Mouse (Mus musculus) layer of hippocampus, postnatal 14 days (tissue): ENCODE results near the gene Ciita. TPM values are rescaled to one million over a fixed set of nuclear protein-coding genes. Genes with fewer than 3 reads are reported as not detected.

Source experiments
- DNase-seq, 2 experiments: peaks; one replicate each; pipeline ENCODE4 v3.0.0; 2021 to 2022; ENCODE audit warnings: low spot score in 2 of 2, mixed read lengths in 1 of 2
- long read RNA-seq, 2 experiments: library from polyadenylated mRNA; stranded (forward); transcript quantifications; one replicate each; pipeline ENCODE4 v2.0.0; 2021
- total RNA-seq, 2 experiments: library from RNA; stranded (reverse); gene quantifications; 2 replicates each; pipeline ENCODE4 v1.2.3; 2021

Gene Ciita
- total RNA-seq, result under 1 TPM in 1 of 2 experiments, not detected in 1; 0.38 TPM
- long read RNA-seq, experiment 1, result 0 reads
- long read RNA-seq, experiment 2, result 0 reads

- DNase-seq, result no peak
Observed at GRCm38 (mm10) chr16:10479857-10480256, at the start of gene Ciita. Gene Ciita (plus strand): TSS chr16:10480059.

DNA sequence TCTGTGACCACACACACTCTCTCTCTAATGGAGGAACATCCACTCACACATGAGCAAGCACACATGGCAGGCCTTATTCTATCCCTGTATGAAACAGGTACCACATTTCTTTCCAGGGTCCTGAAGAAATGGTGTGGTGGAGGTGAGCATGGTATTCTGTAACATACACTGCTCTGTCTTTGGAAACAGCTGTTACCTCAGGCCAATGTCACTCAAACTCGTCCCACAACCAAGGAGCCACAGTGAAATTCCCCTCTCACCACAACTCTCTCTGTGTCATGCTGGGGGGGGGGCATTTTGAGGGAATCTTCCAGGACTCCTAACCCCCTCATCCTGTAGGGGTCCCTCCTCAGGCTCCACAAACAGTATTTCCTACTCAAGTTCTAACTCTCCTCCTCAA lies 47.9 kb upstream of the Ciita start:
- DNase-seq, result no peak

DNA sequence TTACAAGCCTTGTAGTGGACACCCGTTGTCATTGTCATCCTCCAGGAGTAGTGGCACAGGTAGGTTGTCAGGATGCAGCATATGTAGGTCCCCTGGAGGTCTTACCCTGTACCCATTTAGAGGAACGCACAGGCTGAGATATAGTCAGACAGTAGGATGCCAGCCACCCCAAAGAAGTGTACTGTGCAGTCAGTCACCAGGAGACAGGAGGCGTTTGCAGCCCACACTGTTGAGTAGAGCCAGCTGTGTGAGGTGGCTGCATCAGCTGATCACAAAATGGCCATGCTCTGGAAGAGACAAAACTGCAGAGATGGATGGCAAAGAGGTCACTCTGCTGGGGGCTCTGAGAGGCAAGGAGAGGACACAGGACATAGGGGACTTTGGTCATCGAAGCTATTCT lies 47.5 kb upstream of the Ciita start:
- no peak for DNase-seq

DNA sequence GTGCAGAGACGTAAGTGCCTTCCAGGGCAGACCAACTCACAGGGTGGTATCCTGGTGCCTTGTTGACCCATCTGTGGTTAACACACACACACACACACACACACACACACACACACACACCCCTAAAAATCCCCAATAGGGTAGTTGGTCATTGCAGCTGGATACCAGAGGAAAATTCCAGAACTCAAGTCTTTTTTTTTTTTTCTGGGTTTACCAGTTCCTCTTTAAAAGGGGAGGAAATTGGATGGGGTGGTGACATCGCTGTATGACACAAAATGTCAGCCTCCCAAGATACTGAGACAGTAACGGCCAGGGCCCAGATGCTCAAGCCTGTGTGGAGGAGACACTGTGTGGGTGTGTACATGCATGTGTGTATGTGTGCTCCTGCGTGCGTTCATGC lies 46.5 kb upstream of the Ciita start:
- no peak for DNase-seq

GRCm38 (mm10) chr16:10436166-10436565 lies 43.7 kb upstream of the Ciita start:
- no peak for DNase-seq

DNA sequence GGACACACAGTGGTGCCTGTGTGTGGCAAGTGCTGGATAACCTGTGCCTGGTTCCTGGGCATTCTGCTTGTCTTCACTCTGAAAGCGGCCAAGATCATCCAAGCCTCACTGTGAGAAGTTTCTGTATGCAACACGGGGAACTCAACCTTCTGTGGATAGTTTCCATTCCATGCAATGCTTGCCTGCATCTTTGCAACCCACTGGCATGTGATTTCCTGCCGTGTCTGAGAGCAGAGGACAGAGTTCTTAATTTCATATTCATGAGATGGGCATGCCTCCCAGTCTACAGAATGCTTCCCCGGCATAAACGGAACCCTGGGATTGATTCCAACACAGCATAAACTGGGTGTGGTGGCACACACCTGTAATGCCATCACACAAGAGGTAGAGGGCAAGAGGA lies 41.8 kb upstream of the Ciita start:
- DNase-seq, result no peak

- no peak for DNase-seq
Observed at GRCm38 (mm10) chr16:10441328-10441727, 38.5 kb upstream of the Ciita start.

- DNase-seq, result no peak
Observed at GRCm38 (mm10) chr16:10441761-10442160, 38.1 kb upstream of the Ciita start.

DNA sequence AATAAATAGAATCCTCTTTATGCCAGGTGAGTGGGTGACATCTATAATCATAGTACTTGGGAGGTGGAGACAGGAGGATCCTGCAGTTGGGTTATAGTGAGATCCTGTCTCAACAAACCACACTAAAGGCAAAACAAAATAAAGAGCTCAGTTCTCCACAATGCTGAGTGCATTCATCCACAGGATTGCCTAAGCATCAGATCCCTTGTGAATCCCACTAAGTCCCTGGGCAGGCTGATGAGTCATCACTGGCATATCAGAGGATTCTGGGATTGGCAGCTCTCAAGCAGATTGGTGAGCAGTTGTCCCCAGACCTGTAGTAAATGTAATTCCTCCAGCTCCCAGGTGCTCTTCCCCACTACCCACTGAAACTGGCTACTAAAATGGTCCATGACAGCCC lies 36.1 kb upstream of the Ciita start:
- DNase-seq, result no peak

DNA sequence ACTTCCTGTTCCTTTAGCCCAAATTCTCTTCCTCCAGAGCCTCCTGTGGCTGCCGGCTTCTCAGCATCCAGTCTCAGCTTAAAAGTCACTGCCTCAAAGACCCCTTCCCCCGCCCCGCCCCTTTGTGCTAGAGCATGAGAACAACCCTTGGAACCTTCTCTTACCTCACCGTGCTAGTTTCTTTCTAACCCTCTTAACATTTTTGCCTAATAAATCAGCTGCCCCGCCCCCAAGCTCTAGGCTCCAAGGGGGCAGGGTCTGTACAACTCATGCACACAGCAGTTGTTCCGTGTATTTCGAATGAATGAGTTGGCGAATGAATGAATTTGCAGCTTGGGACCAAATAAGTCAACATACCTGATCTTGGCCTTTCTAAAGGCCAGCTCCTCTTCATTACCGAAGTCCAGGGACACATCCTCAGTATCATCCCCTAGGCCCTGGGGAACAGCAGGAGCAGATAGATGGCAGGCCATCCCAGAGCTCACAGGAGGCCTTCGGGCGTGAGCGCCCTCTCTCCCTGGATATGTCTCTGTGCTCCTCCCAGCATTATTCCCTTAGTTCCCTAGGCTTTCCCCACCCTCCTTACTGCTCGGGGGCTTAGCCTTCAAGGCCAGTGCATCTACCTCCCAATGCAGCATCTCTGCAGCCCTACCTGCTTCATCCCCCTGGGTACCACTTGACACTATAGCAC lies 33.1 kb upstream of the Ciita start:
- no peak for DNase-seq

- DNase-seq, result peak; percentile 84 to 92
Observed at GRCm38 (mm10) chr16:10447264-10447594, 32.6 kb upstream of the Ciita start, which contains the start of gene Tvp23a. Gene Tvp23a (minus strand): TSS chr16:10447362.

DNA sequence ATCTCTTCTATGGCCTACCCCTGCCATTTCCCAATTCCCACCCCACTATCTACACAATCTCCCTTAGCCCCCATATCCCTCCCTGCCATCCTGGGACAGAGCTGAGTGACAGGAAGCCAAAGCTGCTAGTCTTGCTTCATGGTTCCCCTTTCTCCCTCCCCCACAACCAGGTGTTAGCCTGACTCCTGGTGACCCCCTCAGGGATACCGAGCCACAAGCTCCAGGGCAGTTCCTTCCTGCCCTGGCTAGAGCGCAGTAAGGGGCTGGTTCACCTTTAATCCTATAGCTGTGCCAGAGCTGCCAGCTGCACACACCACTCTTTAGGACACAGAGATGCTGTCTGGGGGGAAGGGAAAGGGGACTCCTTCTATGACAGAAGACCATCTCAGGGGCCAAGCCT lies 32.1 kb upstream of the Ciita start:
- DNase-seq, result no peak

DNA sequence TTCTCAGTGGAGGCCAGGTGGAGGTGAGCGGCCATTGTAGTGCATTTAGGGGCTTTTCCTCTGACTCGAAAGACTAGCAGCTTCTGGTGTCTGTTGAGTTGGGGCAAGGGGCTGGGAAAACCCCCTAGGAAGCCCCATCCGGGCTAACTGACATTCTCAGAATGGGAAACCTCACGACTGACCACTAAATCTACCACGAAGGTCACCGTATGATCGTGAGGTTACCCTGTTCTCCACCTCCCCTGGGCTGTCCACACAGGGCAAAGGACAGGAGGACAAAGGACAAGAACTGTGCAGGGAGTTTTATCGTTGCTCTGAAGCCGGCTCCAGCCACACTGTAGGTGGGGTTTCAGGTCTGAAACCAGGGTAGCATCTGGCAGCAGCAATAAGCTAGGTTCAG lies 30.9 kb upstream of the Ciita start:
- no peak for DNase-seq

- no peak for DNase-seq
Observed at GRCm38 (mm10) chr16:10451906-10452305, 28.0 kb upstream of the Ciita start.

DNA sequence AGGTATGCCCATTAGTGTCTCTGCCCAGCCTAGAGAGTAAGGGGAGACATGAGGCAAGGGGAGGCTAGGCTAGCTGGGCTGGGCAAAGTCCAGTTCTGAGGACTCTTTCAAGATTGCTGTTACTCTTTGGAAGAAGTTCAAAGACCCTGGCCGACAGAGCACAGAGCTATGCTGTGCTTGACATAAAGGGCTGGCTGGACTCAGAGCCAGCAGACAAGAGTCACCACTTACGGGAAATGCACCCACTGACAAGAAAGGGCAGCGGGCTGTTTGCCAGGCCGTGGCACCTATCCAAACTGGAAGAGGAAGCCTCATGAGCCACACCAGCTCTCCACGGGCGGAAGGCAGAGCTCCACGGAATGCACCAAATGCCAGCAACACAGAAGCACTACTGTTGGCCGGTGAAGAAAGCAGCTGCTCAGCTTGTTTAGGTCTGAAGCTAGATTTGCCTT lies 27.4 kb upstream of the Ciita start:
- DNase-seq, result peak; percentile 78 to 87

- no peak for DNase-seq
Observed at GRCm38 (mm10) chr16:10453872-10454582, 25.8 kb upstream of the Ciita start.

DNA sequence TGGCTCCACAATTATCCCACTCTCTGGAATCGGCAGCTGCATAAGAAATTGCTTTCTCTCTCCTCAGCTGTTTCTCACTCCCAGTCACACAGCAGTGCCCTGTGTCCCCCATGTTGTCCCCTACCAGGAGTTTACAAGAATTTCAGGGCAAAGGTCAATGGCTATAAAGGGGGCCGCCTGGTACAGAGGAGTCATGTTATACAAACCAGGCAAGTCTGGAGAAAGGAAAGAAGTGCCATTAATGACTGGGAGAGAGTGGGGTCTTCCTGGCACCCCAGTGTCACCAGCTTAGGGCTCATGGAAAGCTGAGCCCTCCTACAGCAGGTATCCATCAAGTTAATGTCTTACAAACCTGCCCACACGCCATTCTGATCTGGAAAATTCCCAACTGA lies 25.3 kb upstream of the Ciita start:
- no peak for DNase-seq

DNA sequence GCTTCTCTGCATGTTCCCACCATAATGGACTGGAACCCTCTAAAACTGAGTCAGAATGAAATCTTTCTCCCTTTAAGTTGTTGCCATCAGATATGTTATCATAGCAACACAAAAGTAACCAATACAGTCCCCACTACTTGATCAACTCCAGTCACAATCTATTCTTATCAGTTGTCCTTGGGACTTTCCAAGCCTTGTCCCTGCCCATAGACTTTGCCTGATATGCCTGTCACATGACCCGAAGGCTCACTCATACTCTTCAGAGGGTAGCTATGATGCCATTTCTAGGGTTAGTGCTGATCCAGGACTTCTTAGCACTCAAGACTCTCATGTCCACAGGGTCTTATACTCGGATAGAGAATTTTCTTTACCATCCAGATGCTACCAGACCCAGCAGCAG lies 19.7 kb upstream of the Ciita start:
- no peak for DNase-seq

DNA sequence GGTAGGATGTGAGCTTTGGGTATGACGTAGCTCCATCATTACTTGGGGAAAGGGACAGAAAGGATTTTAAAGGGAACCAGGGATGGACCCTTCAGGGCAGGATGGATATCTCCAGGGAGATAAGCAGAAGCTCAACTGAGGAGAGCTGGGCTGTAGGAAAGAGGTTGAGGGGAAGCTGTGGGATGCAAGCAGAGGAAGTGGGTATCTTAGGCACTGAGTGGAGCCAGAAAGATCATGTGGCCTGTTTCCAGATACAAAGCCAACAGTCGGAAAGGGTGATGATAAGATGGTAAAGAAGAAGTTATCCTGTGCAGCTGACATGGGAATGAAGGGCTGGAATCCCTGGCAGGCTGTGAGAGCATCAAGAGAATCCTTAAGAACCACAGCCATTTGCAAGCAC lies 18.7 kb upstream of the Ciita start:
- no peak for DNase-seq

DNA sequence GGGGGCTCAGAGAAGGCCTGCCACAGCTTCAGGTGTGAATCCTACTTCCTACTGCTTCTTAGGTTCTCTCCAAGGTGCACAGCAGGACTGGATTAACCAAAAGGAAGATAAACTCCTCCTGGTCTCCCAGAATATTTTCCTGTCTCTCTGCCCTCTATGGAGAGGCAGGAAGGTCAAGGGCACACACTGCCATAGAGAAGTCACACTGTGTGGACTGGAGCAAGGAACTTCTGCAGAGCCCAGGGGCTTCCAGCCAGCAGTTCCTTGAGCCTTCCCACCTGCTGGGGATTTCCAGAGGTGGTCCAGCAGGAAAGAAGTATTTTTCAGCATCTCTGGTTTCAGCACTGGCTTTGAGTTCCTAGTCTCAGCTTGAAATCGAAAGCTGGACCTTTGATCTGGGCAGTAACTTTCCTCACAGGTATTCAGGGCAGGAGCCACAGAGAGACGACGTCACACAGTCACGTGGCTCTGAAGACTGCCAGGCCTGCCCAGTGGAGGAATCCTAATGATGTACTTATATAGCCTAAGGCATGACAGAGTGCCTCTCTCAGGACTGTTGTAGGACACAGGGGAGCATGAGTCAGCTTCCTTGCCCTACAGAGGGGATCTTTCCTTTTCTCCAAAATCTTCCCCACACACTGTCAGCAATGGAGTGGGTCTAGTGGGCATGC lies 14.7 kb upstream of the Ciita start:
- DNase-seq, result no peak

DNA sequence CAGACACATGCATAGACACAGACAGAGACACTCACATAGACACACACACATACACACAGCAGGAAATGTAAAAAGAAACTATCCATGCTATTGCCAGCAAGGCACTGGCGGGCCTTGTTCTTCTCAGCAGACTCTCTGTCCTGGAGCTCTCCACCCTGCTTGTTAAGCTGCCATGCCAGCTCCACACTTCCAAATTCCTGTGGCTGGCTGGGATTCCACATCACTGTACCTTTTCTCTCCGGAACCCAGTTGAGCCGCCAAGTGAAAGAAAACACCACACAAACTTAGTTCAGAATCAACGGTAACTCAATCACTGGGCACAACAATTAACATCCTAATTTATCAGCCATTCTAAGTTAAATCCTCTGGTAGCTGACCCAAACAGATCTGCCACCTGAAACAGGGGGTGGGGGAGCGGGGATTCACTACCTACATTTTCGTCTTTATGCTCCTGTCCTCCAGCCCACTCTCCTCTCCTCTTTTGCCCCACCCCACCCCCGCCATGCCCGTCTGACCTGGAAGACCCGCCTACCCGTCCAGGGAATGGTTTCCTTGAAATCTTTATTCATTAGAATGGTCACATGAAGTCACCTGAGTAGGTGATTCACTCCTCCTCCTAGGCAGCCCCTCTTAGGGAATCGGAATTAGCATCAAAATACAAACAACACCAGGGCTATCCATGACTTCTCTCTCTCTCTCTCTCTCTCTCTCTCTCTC lies 12.3 kb upstream of the Ciita start:
- no peak for DNase-seq

DNA sequence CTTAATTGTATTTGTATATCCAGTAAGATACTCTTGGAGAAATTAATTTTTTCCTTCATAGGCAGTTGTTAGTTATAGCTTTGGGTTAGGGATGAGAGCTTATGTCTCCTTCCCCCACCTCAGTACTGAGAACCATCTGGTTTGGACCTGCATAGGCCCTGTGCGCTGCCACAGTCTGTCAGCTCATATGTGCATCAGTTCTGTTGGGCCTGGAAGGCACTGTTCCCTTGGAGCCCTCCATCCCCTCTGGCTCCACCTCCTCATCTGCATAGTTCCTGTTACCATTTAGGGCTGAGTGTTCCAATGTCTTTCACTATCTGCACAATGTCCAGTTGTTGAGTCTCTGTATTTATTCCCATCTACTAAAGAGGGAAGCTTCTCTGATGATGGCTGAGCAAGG lies 11.7 kb upstream of the Ciita start:
- DNase-seq, result peak; percentile 57 to 88
